Mouse (Mus musculus) kidney, adult 2 months (tissue): Measurements from ENCODE around the gene Isoc2b. TPM values are rescaled to one million over a fixed set of nuclear protein-coding genes. Genes with fewer than 3 reads are reported as not detected.

Source experiments
- DNase-seq: peaks from one replicate; pipeline ENCODE4 v3.0.0; 2021
- H3K27ac ChIP-seq: fragments of 200-500 bp; 2 replicates; pipeline ENCODE4 v1.5.1; 2012; ENCODE audit warnings: low read depth, low read length, control low read depth, inconsistent platforms; ENCODE audit not compliant: insufficient read depth
- H3K27me3 ChIP-seq: fragments of 200-500 bp; replicated peaks from 2 replicates; pipeline ENCODE4 v1.6.1; 2012; ENCODE audit warnings: mild to moderate bottlenecking, moderate library complexity, low read length, inconsistent platforms; ENCODE audit not compliant: control insufficient read depth, insufficient read depth
- H3K36me3 ChIP-seq: fragments of 200-500 bp; 2 replicates; pipeline ENCODE4 v1.6.1; 2012; ENCODE audit warnings: mild to moderate bottlenecking, moderate library complexity, low read length, inconsistent platforms; ENCODE audit not compliant: control insufficient read depth, insufficient read depth
- H3K4me1 ChIP-seq: fragments of 200-500 bp; 2 replicates; pipeline ENCODE4 v1.6.1; 2011; ENCODE audit warnings: low read length; ENCODE audit not compliant: control insufficient read depth, insufficient read depth
- H3K4me3 ChIP-seq: fragments of 200-500 bp; 2 replicates; pipeline ENCODE4 v1.5.1; 2011; ENCODE audit warnings: mild to moderate bottlenecking, low read depth, low read length, control low read depth; ENCODE audit not compliant: insufficient read depth
- CTCF ChIP-seq: fragments of 200-500 bp; conservative IDR thresholded peaks from 2 replicates; pipeline ENCODE4 v1.5.1; 2011; ENCODE audit warnings: low read depth, mild to moderate bottlenecking, control low read depth, low read length, moderate library complexity, mixed read lengths; ENCODE audit not compliant: insufficient read depth, insufficient read length
- POLR2A ChIP-seq: fragments of 200-500 bp; IDR thresholded peaks from one replicate; pipeline ENCODE4 v1.6.1; 2011; ENCODE audit warnings: low read depth, low read length, control low read depth
- WGBS: fragments of 180-500 bp; shearing (Covaris S2); methylation state at CpG from one replicate; pipeline ENCODE4 v1.1.7; 2018; 5-methylcytosine and 5-hydroxymethylcytosine counted together
- polyA plus RNA-seq: library from polyadenylated mRNA; depleted of rRNA; stranded (reverse); fragments of >200 nt; gene quantifications from 2 replicates; pipeline ENCODE4 v1.2.3, GENCODE M21; 2012

Isoc2b gene
- polyA plus RNA-seq, 1 experiment = 41.1 TPM

DNA sequence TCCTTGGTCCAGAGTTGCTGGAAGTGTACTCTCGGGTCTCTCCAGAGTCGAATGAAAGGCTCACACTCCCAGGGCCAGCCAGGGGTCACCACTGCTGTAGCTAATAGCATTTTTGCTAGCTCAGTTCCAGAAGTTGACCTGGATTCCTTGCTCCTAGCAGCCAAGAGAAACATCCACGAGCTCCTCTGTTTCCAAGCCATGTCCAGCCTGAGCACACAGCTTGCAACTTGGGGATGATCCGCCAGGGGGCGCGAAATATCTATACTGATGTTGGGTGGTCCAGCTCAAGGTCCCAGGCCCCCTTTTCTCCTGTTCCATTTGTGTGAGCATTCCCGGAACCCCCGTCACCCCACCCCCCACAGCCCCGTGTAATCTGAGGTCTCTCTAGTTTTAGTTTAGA lies 41.5 kb upstream of the Isoc2b start:
- no peak overlapping the region for H3K4me3 ChIP-seq
- no peak for TF ChIP-seq POLR2A
- peak; percentile 53 for TF ChIP-seq CTCF
- H3K27me3 ChIP-seq = no peaks in the 10 kb centered on the region
- peaks cover 13% of the 10 kb centered on the region for H3K4me1 ChIP-seq
- WGBS = 22% methylated on average over 9 of the region's 9 CpGs
- no peaks in the 10 kb centered on the region for H3K36me3 ChIP-seq
- H3K27ac ChIP-seq = no peak overlapping the region
- peak; percentile 65 for DNase-seq

GRCm38 (mm10) chr7:4906466-4906950 lies 36.5 kb upstream of the Isoc2b start, which contains the start of gene Gm36210:
Gene Gm36210, minus strand, starts transcription at chr7:4906516.
- no peak for DNase-seq
- no peak within 1 kb of the TSS for H3K4me3 ChIP-seq
- WGBS = 61% methylated on average over 10 of the region's 10 CpGs
- no peak for TF ChIP-seq POLR2A
- TF ChIP-seq CTCF = no peak
- no peaks in the 10 kb centered on the region for H3K4me1 ChIP-seq
- no peaks in the 10 kb centered on the region for H3K36me3 ChIP-seq
- H3K27ac ChIP-seq = no peak within 1 kb of the TSS
- no peaks in the 10 kb centered on the region for H3K27me3 ChIP-seq

GRCm38 (mm10) chr7:4902404-4902803 lies 32.3 kb upstream of the Isoc2b start:
- Histone ChIP-seq H3K4me3 (no peak overlapping the region), H3K27me3 (no peaks in the 10 kb centered on the region), H3K36me3 (no peaks in the 10 kb centered on the region), H3K4me1 (0 out of 2 replicates have a peak, but pooled peaks cover 5% of the 10 kb centered on the region), H3K27ac (no peak overlapping the region)
- DNase-seq = no peak
- whole genome bisulfite sequencing = 78% methylated on average over 9 of the region's 9 CpGs
- TF ChIP-seq CTCF = no peak
- TF ChIP-seq POLR2A = no peak

GRCm38 (mm10) chr7:4901171-4901570 lies 31.1 kb upstream of the Isoc2b start:
- H3K36me3 ChIP-seq = no peaks in the 10 kb centered on the region; the same call in 1 of the 2 replicates
- DNase-seq = no peak
- 0 out of 2 replicates have a peak, but pooled peaks cover 5% of the 10 kb centered on the region for H3K4me1 ChIP-seq
- WGBS = 59% methylated on average over 8 of the region's 8 CpGs
- no peak overlapping the region for H3K4me3 ChIP-seq
- H3K27ac ChIP-seq = no peak overlapping the region
- TF ChIP-seq POLR2A = no peak
- TF ChIP-seq CTCF = peak; percentile 51
- no peaks in the 10 kb centered on the region for H3K27me3 ChIP-seq

DNA sequence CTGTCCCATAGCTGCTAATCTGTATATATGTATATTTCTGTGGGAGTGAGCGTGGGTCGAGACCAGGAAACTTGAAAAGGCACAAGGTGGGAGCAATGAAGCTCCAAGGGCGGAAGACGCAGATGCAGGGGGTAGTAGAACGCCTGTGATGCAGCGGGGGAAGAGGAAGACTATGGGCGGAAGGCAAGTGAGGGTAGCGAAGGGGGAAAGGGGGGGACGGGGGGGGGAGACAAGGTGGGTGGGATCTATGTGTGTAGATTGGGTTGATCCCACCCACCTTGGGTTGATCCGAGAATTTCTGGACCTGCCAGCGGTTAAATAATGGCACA lies 30.4 kb upstream of the Isoc2b start:
- Histone ChIP-seq H3K27me3 (no peaks in the 10 kb centered on the region), H3K4me3 (no peak overlapping the region; the same call in 1 of the 2 replicates), H3K36me3 (no peaks in the 10 kb centered on the region; the same call in 1 of the 2 replicates), H3K27ac (no peak overlapping the region), H3K4me1 (0 out of 2 replicates have a peak, but pooled peaks cover 5% of the 10 kb centered on the region)
- no peak for DNase-seq
- TF ChIP-seq CTCF = no peak
- no peak for TF ChIP-seq POLR2A
- WGBS = 38% methylated on average over 11 of the region's 11 CpGs

- Histone ChIP-seq H3K27me3 (no peaks in the 10 kb centered on the region), H3K4me3 (peak overlapping the region; percentile 33), H3K27ac (no peak overlapping the region), H3K4me1 (0 out of 2 replicates have a peak, but pooled peaks cover 5% of the 10 kb centered on the region), H3K36me3 (no peaks in the 10 kb centered on the region; the same call in 1 of the 2 replicates)
- DNase-seq = no peak
- WGBS = 6% methylated on average over 19 of the region's 19 CpGs
- no peak for TF ChIP-seq CTCF
Measured at GRCm38 (mm10) chr7:4899649-4900522, 29.8 kb upstream of the Isoc2b start.
